In the genomic region with DNA sequence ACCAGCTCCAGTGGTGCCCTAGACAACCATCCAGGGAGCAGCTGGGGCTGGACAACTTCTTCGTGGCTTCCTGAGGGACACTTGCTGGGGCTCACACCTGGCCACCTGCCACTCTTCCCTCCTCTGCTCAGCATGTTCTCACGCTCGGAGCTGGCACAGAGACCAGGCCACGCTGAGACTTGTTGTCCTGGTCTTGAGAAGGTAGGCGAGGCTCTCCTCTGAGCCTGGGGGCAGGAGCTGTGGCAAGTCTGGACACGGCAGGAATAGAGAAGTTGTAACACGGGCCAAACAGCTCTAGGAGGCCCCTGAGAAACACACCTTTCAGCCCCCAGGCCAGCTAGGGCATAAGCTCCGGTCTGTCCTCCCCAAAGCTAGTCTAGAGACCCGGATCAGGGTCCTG, we compare ENCODE assay signal across 31 mouse cellular contexts. TPM values are rescaled to one million over a fixed set of nuclear protein-coding genes. Genes with fewer than 3 reads are reported as not detected.
DNase-seq lines count a peak whose midpoint lies in the region; ATAC-seq lines count a peak whose summit lies in the region.
"Had no signal": no experiment of that assay in that cellular context is flagged by ENCODE, and none has a peak within 500 bp of the region (broad histone marks: within the 10 kb centered on the region; RNA-seq: fewer than 3 reads in every experiment).

No protein-coding gene starts in this region.

- no peaks in the 10 kb centered on the region for H3K9me3 ChIP-seq in heart, embryonic 16.5 days (replicated peaks; ENCODE audit: control insufficient read depth, low read length)
- H3K9me3 ChIP-seq in stomach, embryonic 16.5 days (replicated peaks; ENCODE audit: control insufficient read depth, low read length) = no peaks in the 10 kb centered on the region
- H3K9me3 ChIP-seq: embryonic facial prominence, embryonic 13.5 days; G1E; heart, embryonic 13.5 days; megakaryocyte, embryonic 14.5 days had no signal

- no peaks in the 10 kb centered on the region for H3K27me3 ChIP-seq in heart, embryonic 16.5 days (ENCODE audit: control insufficient read depth, insufficient read depth, low read length)
- no peaks in the 10 kb centered on the region for H3K27me3 ChIP-seq in stomach, embryonic 16.5 days (ENCODE audit: control insufficient read depth, insufficient read depth, low read length)
- H3K27me3 ChIP-seq: embryonic facial prominence, embryonic 13.5 days; heart, embryonic 13.5 days had no signal

- no peaks in the 10 kb centered on the region for H3K36me3 ChIP-seq in heart, embryonic 16.5 days (ENCODE audit: control insufficient read depth, insufficient read depth)
- H3K36me3 ChIP-seq in stomach, embryonic 16.5 days (ENCODE audit: control insufficient read depth, insufficient read depth, low read length) = no peaks in the 10 kb centered on the region
- H3K36me3 ChIP-seq: embryonic facial prominence, embryonic 13.5 days; G1E; heart, embryonic 13.5 days had no signal

- no peak for DNase-seq in heart, postnatal 36 days
- DNase-seq in urinary bladder, adult 18-20 months (ENCODE audit: low spot score in 2 of 2) = peak; percentile 75 to 82
- no peak for DNase-seq in urinary bladder, postnatal 10 days (ENCODE audit: low spot score)
- DNase-seq in gastrocnemius, postnatal 10 days = no peak
- DNase-seq in adrenal gland, postnatal 4 days (ENCODE audit: low spot score in 2 of 2) = no peak
- no peak for DNase-seq in cerebellum, adult 9-10 months
- DNase-seq: adrenal gland, postnatal 36 days; cerebellum, adult 8-10 months; heart, adult 18-20 months; kidney, adult 11 months; midbrain, embryonic 14.5 days; right cerebral cortex, postnatal 14 days; spleen, adult 18-20 months had no signal

- H3K4me3 ChIP-seq in heart, embryonic 16.5 days (ENCODE audit: low read length) = no peak overlapping the region
- no peak overlapping the region for H3K4me3 ChIP-seq in stomach, embryonic 16.5 days (replicated peaks; ENCODE audit: low read length)
- H3K4me3 ChIP-seq: embryonic facial prominence, embryonic 13.5 days; heart, embryonic 13.5 days; megakaryocyte, embryonic 14.5 days; myocyte had no signal

- ATAC-seq in heart, embryonic 16.5 days (replicated peaks; ENCODE audit: extremely low read depth, insufficient read depth, low FRiP score) = no peak
- ATAC-seq in stomach, embryonic 16.5 days (ENCODE audit: insufficient read depth, low FRiP score) = peak; percentile 51; the same call in 1 of the 2 replicates

- peaks cover 52% of the 10 kb centered on the region for H3K4me1 ChIP-seq in heart, embryonic 16.5 days (ENCODE audit: control insufficient read depth, insufficient read depth, low read length)
- peaks cover 26% of the 10 kb centered on the region for H3K4me1 ChIP-seq in stomach, embryonic 16.5 days (ENCODE audit: control insufficient read depth, insufficient read depth, low read length)

- intact Hi-C loops in heart, postnatal 36 days (cut with DNase I) = no loop called here

- H3K4me2 ChIP-seq in heart, embryonic 16.5 days (ENCODE audit: low read depth, low read length) = no peak overlapping the region
- H3K4me2 ChIP-seq in stomach, embryonic 16.5 days (ENCODE audit: low read depth, low read length) = no peak overlapping the region
- H3K4me2 ChIP-seq: embryonic facial prominence, embryonic 13.5 days; heart, embryonic 13.5 days had no signal

- 75% methylated on average over 9 of the region's 9 CpGs for WGBS in heart, embryonic 16.5 days
- 61% methylated on average over 9 of the region's 9 CpGs for WGBS in stomach, embryonic 16.5 days

- peak overlapping the region; percentile 42; the same call in 1 of the 2 replicates for H3K27ac ChIP-seq in heart, embryonic 16.5 days (ENCODE audit: low read length)
- peak overlapping the region; percentile 70 for H3K27ac ChIP-seq in stomach, embryonic 16.5 days (ENCODE audit: low read length)
- H3K27ac ChIP-seq: heart, embryonic 13.5 days had no signal

- H3K9ac ChIP-seq in heart, embryonic 16.5 days (ENCODE audit: low read length) = no peak overlapping the region
- H3K9ac ChIP-seq in stomach, embryonic 16.5 days (ENCODE audit: low read length) = no peak overlapping the region
- H3K9ac ChIP-seq: heart, embryonic 13.5 days had no signal

RNA-seq across cellular contexts. Expression of a gene that starts 25.9 kb away (rescaled TPM):
- 188 and 216 TPM in 2 replicates for polyA plus RNA-seq in heart, embryonic 16.5 days (2015; fragmentation: Nextera tagmentation; extraction: Ambion mirVana)
- total RNA-seq in heart, postnatal 36 days (2021) = 100 to 1,000 TPM; 146 to 183 TPM
- polyA plus RNA-seq in stomach, embryonic 16.5 days (2015; fragmentation: Nextera tagmentation; extraction: Ambion mirVana) = 116 and 120 TPM in 2 replicates
- total RNA-seq in gastrocnemius, postnatal 10 days (2021) = 100 to 1,000 TPM; 104 to 147 TPM
- total RNA-seq in adrenal gland, postnatal 4 days (2021) = 100 to 1,000 TPM; 265 to 295 TPM

RNA-seq across cellular contexts. Expression of a gene that starts 32.5 kb away (rescaled TPM):
- not detected in 2 replicates for polyA plus RNA-seq in heart, embryonic 16.5 days (2015; fragmentation: Nextera tagmentation; extraction: Ambion mirVana)
- total RNA-seq in heart, postnatal 36 days (2021) = not detected
- not detected in 2 replicates for polyA plus RNA-seq in stomach, embryonic 16.5 days (2015; fragmentation: Nextera tagmentation; extraction: Ambion mirVana)
- total RNA-seq in gastrocnemius, postnatal 10 days (2021) = under 1 TPM in 1 of 2 experiments, not detected in 1; 0.40 TPM
- not detected for total RNA-seq in adrenal gland, postnatal 4 days (2021)
- total RNA-seq: adrenal gland, postnatal 36 days; G1E; gastrocnemius, adult 8-10 months; heart, adult 18-20 months; hematopoietic stem cell, adult 5-6 weeks; layer of hippocampus, postnatal 25 days; left cerebral cortex, postnatal 10 days had no signal
- polyA plus RNA-seq: cortical plate, adult 2 months; embryonic facial prominence, embryonic 13.5 days; forebrain, embryonic 11.5 days; G1E; heart, embryonic 13.5 days; kidney, embryonic 16.5 days; limb, embryonic 14.5 days; liver, embryonic 16.5 days; midbrain, embryonic 14.5 days; myocyte; neural tube, embryonic 14.5 days; thymus, postnatal 0 days had no signal

RNA-seq across cellular contexts. Expression of a gene that starts 37.4 kb away (rescaled TPM):
- polyA plus RNA-seq in heart, embryonic 16.5 days (2015; fragmentation: Nextera tagmentation; extraction: Ambion mirVana) = 17.9 and 21.8 TPM in 2 replicates
- total RNA-seq in heart, postnatal 36 days (2021) = 10 to 100 TPM; 29.5 to 34.0 TPM
- polyA plus RNA-seq in stomach, embryonic 16.5 days (2015; fragmentation: Nextera tagmentation; extraction: Ambion mirVana) = 14.1 and 15.4 TPM in 2 replicates
- total RNA-seq in gastrocnemius, postnatal 10 days (2021) = 10 to 100 TPM; 22.5 to 33.5 TPM
- total RNA-seq in adrenal gland, postnatal 4 days (2021) = 10 to 100 TPM; 35.1 to 48.7 TPM

RNA-seq across cellular contexts. Expression of a gene that starts 50.3 kb away (rescaled TPM):
- 25.9 and 28.5 TPM in 2 replicates for polyA plus RNA-seq in heart, embryonic 16.5 days (2015; fragmentation: Nextera tagmentation; extraction: Ambion mirVana)
- total RNA-seq in heart, postnatal 36 days (2021) = 10 to 100 TPM; 69.1 to 71.6 TPM
- 66.8 and 72.1 TPM in 2 replicates for polyA plus RNA-seq in stomach, embryonic 16.5 days (2015; fragmentation: Nextera tagmentation; extraction: Ambion mirVana)
- 1 to 10 TPM; 9.3 to 9.4 TPM for total RNA-seq in gastrocnemius, postnatal 10 days (2021)
- 100 to 1,000 TPM; 121 to 156 TPM for total RNA-seq in adrenal gland, postnatal 4 days (2021)

Comparison
In these comparisons a context has a peak if more than half of its experiments do, and no peak if none do; other contexts are left out.
1. DNase-seq: peak in urinary bladder, adult 18-20 months (2 of 2); none in heart, postnatal 36 days (0 of 2), urinary bladder, postnatal 10 days (single experiment), gastrocnemius, postnatal 10 days (single experiment), adrenal gland, postnatal 4 days (0 of 2) and cerebellum, adult 9-10 months (single experiment).